In genomic region chr17:31905201-31905790, GRCm38 (mm10) we compare ENCODE assay signal across 7 mouse cellular contexts. TPM values are rescaled to one million over a fixed set of nuclear protein-coding genes. Genes with fewer than 3 reads are reported as not detected.
DNase-seq lines count a peak whose midpoint lies in the region; ATAC-seq and TF ChIP-seq lines count a peak whose summit lies in the region.

No protein-coding gene starts in this region.

- H3K27ac ChIP-seq in kidney, embryonic 16.5 days (ENCODE audit: low read length), result peak overlapping the region; percentile 85
- peak overlapping the region; percentile 31 for H3K27ac ChIP-seq in bone marrow macrophage, adult 2 months (ENCODE audit: insufficient read depth, low read depth, low read length)
- H3K27ac ChIP-seq in heart, embryonic 16.5 days (ENCODE audit: low read length), result peak overlapping the region; percentile 87
- 0 out of 2 replicates have a peak overlapping the region, but pooled peaks have one; percentile 13 for H3K27ac ChIP-seq in midbrain, embryonic 14.5 days (replicated peaks; ENCODE audit: low read depth, low read length)

- TF ChIP-seq CTCF in bone marrow macrophage, adult 2 months (IDR thresholded peaks at IDR 0.05; ENCODE audit: low read depth, low read length), result no peak

- H3K9me3 ChIP-seq in kidney, embryonic 16.5 days (ENCODE audit: low read length), result no peaks in the 10 kb centered on the region
- no peaks in the 10 kb centered on the region for H3K9me3 ChIP-seq in heart, embryonic 16.5 days (replicated peaks; ENCODE audit: control insufficient read depth, low read length)
- H3K9me3 ChIP-seq in midbrain, embryonic 14.5 days (ENCODE audit: control insufficient read depth, low read length), result no peaks in the 10 kb centered on the region

- H3K36me3 ChIP-seq in kidney, embryonic 16.5 days (ENCODE audit: insufficient read depth, low read length), result no peaks in the 10 kb centered on the region
- no peaks in the 10 kb centered on the region for H3K36me3 ChIP-seq in heart, embryonic 16.5 days (ENCODE audit: control insufficient read depth, insufficient read depth)
- H3K36me3 ChIP-seq in midbrain, embryonic 14.5 days (ENCODE audit: control insufficient read depth, insufficient read depth, low read length), result no peaks in the 10 kb centered on the region

- no peak for DNase-seq in kidney, postnatal 4 days
- DNase-seq in midbrain, embryonic 14.5 days, result no peak
- DNase-seq in frontal cortex, postnatal 25 days (ENCODE audit: low spot score in 2 of 2), result no peak
- no peak for DNase-seq in spleen, postnatal 10 days (ENCODE audit: low spot score in 2 of 2)

- no peak for TF ChIP-seq POLR2A in bone marrow macrophage, adult 2 months (IDR thresholded peaks at IDR 0.05; ENCODE audit: borderline replicate concordance, low read depth, low read length)

- 79% methylated on average over 9 of the region's 9 CpGs for WGBS in kidney, embryonic 16.5 days
- WGBS in heart, embryonic 16.5 days, result 80% methylated on average over 9 of the region's 9 CpGs
- 90% methylated on average over 9 of the region's 9 CpGs for WGBS in midbrain, embryonic 14.5 days

- no peak overlapping the region for H3K4me2 ChIP-seq in kidney, embryonic 16.5 days (replicated peaks; ENCODE audit: low read depth, low read length)
- H3K4me2 ChIP-seq in heart, embryonic 16.5 days (ENCODE audit: low read depth, low read length), result no peak overlapping the region
- H3K4me2 ChIP-seq in midbrain, embryonic 14.5 days (ENCODE audit: low read length), result no peak overlapping the region

- no peak for ATAC-seq in kidney, embryonic 16.5 days (ENCODE audit: low FRiP score, low TSS enrichment)
- no peak for ATAC-seq in heart, embryonic 16.5 days (replicated peaks; ENCODE audit: extremely low read depth, insufficient read depth, low FRiP score)
- ATAC-seq in midbrain, embryonic 14.5 days (ENCODE audit: low FRiP score, low TSS enrichment), result no peak

- H3K9ac ChIP-seq in kidney, embryonic 16.5 days (replicated peaks; ENCODE audit: low read length), result peak overlapping the region; percentile 49
- H3K9ac ChIP-seq in heart, embryonic 16.5 days (ENCODE audit: low read length), result peak overlapping the region; percentile 6; the same call in 1 of the 2 replicates
- no peak overlapping the region for H3K9ac ChIP-seq in midbrain, embryonic 14.5 days (replicated peaks; ENCODE audit: low read length)

- H3K4me3 ChIP-seq in kidney, embryonic 16.5 days (ENCODE audit: low read length), result no peak overlapping the region
- no peak overlapping the region for H3K4me3 ChIP-seq in bone marrow macrophage, adult 2 months (ENCODE audit: insufficient read depth, low read length)
- H3K4me3 ChIP-seq in heart, embryonic 16.5 days (ENCODE audit: low read length), result no peak overlapping the region
- no peak overlapping the region for H3K4me3 ChIP-seq in midbrain, embryonic 14.5 days (replicated peaks; ENCODE audit: low read depth, low read length)

- H3K4me1 ChIP-seq in kidney, embryonic 16.5 days (ENCODE audit: insufficient read depth, low read length), result no peaks in the 10 kb centered on the region
- peaks cover 10% of the 10 kb centered on the region for H3K4me1 ChIP-seq in bone marrow macrophage, adult 2 months (ENCODE audit: control insufficient read depth, insufficient read depth, low read length)
- peaks cover 16% of the 10 kb centered on the region for H3K4me1 ChIP-seq in heart, embryonic 16.5 days (ENCODE audit: control insufficient read depth, insufficient read depth, low read length)
- no peaks in the 10 kb centered on the region for H3K4me1 ChIP-seq in midbrain, embryonic 14.5 days (ENCODE audit: control insufficient read depth, insufficient read depth, low read length)

- H3K27me3 ChIP-seq in kidney, embryonic 16.5 days (ENCODE audit: insufficient read depth, low read length), result no peaks in the 10 kb centered on the region
- no peaks in the 10 kb centered on the region for H3K27me3 ChIP-seq in heart, embryonic 16.5 days (ENCODE audit: control insufficient read depth, insufficient read depth, low read length)
- H3K27me3 ChIP-seq in midbrain, embryonic 14.5 days (ENCODE audit: control insufficient read depth, insufficient read depth, low read length), result no peaks in the 10 kb centered on the region

RNA-seq across cellular contexts. Expression of gene Sik1, which starts 49.7 kb away (rescaled TPM):
- 16.5 and 17.8 TPM in 2 replicates for polyA plus RNA-seq in kidney, embryonic 16.5 days (2015; fragmentation: Nextera tagmentation; extraction: Ambion mirVana)
- polyA plus RNA-seq in bone marrow macrophage, adult 2 months (2012; ENCODE audit: insufficient read depth, insufficient read length, missing spikeins), result 24.8 and 25.7 TPM in 2 replicates
- polyA plus RNA-seq in heart, embryonic 16.5 days (2015; fragmentation: Nextera tagmentation; extraction: Ambion mirVana), result 13.0 and 18.6 TPM in 2 replicates
- 15.3 and 19.3 TPM in 2 replicates for polyA plus RNA-seq in midbrain, embryonic 14.5 days (2014; fragmentation: Nextera tagmentation; extraction: Ambion mirVana)

Comparison
In these comparisons a context has a peak if more than half of its experiments do, and no peak if none do; other contexts are left out.
1. H3K27ac ChIP-seq: peak in every context shown above with its lines; median percentile 87 in heart, embryonic 16.5 days; 85 in kidney, embryonic 16.5 days; 31 in bone marrow macrophage, adult 2 months; 13 in midbrain, embryonic 14.5 days.